Mouse (Mus musculus) ovary, postnatal 14 days (tissue): ENCODE data around the gene Gm20661.
A peak's percentile ranks its signal among the peaks of the same experiment; 100 is the strongest.

ENCODE experiments used
- DNase-seq: peaks from one replicate; pipeline ENCODE4 v3.0.0; 2022; ENCODE audit warnings: low spot score

The Gm20661 gene

DNA sequence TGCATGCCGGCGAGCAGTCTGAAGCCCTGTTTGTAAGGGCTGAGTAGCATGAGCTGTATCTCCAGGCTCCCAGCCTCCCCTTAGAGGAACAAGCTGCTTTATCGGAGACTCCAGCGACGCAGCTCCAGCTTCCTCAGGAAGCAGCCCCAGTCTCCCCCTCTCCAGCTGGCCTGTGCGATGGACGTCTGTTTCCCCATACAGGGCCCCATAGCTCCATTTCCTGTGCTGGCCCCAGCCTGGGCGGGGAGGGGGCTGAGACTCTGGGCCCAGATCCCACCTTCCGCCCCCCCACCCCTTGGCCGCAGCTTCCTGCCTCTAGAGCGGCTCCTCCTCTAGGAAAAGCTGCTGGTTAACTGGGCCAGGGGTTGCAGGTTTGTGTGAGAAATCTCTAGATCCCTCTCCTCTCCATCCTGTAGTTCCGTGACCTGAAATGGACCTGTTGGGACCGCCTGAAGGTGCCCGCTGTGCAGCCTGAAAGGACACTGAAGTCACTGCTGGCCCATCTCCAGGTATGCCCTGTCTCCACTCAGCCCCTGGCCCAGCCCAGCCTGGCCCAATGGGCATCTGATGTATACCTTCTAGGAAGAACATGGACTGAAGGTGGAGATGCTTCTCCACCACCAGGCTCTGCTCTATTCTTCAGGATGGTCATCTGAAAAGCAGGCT lies at the start of gene Gm20661:
Gene Gm20661 (plus strand): TSS at position 378 of the 666 bp plus-strand sequence.
- no peak for DNase-seq

DNA sequence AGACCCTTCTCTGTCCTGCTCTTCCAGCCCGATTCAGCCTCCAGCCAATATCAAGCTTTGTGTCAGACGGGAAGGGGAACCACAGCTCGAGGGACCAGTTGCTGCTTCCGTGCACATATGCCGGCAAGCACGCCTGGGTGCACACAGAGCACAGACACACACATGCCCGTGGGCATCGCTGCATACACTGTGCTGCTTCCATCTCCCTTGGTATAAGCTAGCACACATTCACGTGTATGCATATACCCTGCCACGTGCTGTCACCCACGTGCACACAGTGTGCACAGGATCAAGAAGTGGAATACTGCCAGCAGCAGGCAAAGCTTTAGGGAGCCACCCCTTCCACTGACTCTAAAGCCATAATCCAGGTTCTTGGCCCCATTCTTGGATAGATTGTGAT lies 48.7 kb upstream of the Gm20661 start:
- no peak for DNase-seq

GRCm38 (mm10) chr9:107935374-107935773 lies 47.5 kb upstream of the Gm20661 start, which contains the start of gene Camkv:
TSS of gene Camkv (plus strand) at chr9:107935674.
- no peak for DNase-seq

- no peak for DNase-seq
Measured at GRCm38 (mm10) chr9:107935790-107936214, 47.1 kb upstream of the Gm20661 start.

DNA sequence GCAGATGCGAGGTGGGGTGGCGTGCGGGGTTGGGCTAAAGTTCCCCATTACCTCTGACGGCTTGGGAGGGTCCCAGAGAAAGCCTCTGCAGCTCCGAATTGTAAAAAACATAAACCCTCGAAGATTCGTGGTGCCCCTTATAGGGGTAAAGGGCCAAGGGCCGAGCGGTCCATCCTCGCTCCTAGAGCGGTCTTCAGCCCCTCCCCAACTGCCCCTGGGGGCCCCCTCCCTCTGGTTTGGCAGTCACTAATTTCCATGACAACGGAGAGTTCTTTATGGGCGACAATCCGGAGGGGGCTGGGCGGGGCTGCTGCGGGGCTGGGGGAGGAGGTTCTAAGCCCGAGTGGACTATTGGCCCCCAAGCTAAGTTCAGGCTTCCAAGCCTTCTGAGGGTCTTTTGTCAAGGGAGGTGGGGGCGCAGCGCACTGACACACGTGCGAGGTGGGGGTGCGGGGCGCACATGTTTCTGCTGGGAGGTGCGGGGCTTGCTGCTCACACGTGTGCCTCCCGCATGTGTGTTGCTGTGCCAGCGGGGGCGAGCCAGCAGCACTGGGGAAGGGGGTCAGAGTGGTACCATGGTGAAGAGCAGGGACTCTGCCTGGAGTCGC lies 46.5 kb upstream of the Gm20661 start:
- DNase-seq, result no peak

- no peak for DNase-seq
Measured at GRCm38 (mm10) chr9:107936831-107937230, 46.0 kb upstream of the Gm20661 start.

DNA sequence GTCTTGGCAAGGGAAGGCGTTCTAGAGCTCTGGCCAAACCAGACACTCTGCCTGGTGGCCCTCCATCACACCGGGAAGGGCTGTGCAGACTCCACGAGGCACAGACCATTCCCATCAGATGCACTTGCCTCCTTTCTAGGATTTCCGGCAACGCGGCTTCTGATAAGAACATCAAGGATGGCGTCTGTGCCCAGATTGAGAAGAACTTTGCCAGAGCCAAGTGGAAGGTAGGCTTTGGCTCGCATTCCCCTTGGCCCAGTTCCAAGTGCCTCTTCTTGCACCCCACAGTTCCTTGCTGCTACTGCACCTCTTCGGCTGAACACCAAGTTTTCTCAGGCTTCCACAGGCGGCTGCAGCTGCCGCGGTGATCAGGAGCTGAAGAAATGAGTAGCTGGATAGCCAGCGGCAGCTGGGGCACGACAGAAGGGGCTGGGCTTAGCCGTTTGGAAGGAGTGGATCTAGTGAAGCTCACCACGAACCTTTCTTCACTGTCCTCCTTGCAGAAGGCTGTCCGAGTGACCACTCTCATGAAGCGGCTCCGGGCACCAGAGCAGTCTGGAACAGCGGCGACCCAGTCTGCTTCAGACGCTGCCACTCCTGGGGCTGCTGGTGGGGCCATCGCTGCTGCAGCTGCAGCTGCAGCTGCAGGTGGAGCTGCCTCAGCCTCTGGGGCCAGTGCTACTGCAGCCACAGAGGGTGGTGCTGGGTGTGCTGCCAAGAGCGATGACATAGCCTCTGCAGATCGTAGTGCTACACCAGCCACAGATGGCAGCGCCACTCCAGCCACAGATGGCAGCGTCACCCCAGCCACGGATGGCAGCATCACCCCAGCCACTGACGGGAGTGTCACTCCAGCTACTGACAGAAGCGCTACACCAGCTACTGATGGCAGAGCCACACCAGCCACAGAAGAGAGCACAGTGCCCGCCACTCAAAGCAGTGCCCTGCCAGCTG lies 35.3 kb upstream of the Gm20661 start:
- no peak for DNase-seq

DNA sequence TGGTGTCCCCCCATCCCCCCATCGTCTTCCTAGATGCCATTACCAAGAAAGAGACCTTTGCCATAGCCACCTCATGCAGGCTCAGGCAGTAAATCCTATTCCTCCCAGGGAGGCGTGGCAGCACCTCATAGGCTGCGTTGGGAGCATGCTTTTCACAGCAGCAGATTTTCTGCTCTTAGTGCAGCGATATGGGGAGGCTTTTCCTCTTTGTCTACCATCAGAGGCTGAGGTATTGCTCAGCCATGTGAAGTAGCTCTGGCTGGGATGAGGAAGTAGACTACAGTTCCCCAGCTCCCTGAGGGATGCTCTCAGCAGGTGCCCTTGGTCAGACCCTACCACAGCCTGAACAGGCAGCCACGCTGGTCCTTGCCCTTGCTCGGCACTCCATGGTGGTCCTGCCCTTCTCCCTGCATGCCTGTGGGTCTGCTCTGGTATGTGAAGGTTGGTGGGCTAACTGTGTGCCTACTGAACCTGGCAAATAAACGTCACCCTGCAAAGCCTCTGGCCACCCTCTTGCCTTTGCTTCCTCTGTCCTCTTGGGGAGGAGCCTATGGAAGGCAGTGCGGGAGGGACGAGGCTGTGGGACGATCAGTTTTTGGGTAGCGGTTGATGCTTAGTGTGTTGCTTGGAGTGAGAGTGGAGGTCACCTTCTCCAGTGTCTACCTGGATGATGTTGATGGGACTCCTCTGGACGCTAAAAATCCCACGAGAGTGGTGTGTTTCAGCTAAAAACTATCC lies 33.5 kb upstream of the Gm20661 start:
- no peak for DNase-seq

GRCm38 (mm10) chr9:107949922-107950235 lies 33.0 kb upstream of the Gm20661 start, which contains the start of gene Traip:
TSS of gene Traip (plus strand) at chr9:107950136.
- no peak for DNase-seq

DNA sequence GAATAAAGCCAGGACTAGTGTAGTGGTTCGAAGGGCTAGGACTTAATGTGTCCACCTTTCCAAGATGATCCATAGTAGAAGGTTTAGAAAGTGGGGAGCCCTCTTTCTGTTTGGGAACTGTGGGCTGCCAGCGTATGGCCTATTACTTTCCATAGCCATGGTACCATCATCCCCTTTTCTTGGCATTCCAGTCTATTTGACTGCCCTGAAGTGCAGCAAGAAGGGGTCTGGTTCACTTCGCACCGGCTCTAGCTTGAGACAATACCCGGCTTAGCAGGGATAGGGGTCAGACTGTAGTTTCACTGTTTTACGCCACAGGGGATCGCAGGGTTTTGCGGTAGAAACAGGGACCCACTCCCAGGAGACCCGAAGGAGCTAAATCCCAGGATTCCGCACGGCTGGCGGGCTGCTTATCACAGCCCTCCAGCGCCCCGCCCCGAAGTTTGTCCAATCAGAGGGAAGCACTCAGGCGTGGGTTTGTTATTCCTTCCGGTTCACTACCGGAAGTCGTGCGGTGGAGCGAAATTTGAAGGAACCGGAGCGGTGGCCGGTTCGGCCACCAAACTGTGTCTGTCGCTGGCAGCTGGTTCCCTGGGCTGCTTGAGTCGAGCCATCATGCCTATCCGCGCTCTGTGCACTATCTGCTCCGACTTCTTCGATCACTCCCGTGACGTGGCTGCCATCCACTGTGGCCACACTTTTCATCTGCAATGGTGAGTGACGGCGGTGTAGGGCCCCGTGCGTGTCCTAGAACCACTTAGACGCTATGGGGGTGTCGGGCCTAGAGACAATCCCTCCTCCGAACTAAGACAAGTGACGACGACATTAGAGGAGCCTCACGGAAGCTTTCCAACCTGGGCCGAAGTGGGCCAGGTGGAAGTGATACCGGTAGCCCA lies 32.1 kb upstream of the Gm20661 start:
- peak; percentile 82 for DNase-seq

DNA sequence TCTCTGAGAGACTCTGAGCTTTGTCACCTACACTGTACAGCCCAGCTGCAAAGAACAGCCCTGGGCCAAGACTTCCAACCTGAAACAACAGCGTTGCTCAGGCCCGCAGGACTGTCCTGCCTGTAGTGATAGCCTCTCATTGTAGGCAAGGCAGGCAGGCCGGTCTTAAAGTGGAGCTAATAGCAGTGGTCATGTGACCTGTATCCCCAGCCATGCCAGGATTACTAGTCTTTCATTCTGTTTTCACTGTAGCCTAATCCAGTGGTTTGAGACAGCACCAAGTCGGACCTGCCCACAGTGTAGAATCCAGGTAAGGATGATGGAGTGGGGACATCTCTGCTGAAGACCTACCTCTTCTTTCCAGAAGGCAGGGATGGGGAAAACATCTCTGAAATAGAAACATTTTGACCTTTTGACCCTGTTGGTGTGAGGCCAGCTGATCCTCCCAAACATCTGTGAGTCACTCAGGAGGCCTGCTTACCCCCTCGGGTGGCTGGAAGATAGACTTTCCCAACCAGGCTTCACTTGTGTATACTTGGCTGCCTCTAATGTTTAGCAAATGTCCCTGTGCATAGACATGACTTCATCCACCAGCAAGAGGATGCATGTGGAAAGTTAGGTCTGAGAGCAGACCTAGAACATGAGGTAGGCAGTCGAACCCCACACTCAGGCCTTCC lies 27.1 kb upstream of the Gm20661 start:
- DNase-seq, result no peak

GRCm38 (mm10) chr9:107957141-107957540 lies 25.7 kb upstream of the Gm20661 start:
- DNase-seq, result no peak

DNA sequence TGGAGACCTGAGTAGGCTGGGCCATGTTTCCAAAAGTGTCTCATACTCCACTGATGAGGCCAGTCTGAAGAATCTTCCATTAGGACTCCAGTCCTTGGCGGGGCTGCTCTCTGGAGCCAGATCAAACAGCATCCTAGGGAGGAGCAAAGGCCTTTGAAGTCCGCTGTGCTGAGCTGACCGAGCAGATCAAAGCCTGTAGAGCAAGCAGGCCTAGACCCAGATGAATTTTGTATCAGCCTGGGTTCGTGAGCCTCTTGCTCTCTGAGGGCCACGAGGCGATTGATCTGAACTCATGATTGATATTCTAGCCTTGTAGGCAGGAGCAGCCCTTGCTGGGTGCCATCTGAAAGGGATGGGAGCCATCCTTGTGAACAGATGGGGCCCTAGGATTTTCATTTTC lies 23.0 kb upstream of the Gm20661 start:
- no peak for DNase-seq

- DNase-seq, result no peak
Measured at GRCm38 (mm10) chr9:107960928-107961327, 21.9 kb upstream of the Gm20661 start.

GRCm38 (mm10) chr9:107961351-107961762 lies 21.5 kb upstream of the Gm20661 start:
- no peak for DNase-seq

DNA sequence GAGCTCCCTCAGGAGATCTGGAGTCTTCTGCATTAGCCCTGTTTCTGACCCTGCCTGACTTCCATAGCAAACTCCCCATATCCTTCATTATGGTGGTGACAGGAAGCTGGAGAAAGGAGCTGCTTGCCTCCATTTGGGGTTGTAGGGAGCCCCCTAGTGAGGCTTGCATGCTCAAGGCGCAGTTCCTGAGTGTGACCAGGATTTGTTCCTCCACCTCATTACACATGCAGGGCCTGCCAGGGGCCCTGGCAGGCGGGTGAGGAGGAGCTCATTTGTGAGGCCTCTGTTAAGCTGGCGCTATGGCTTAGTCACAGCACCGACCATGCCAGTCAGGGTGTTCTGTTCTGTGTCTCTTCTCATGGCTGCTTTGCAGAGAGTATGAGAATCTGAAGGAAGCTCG lies 21.0 kb upstream of the Gm20661 start:
- DNase-seq, result no peak

DNA sequence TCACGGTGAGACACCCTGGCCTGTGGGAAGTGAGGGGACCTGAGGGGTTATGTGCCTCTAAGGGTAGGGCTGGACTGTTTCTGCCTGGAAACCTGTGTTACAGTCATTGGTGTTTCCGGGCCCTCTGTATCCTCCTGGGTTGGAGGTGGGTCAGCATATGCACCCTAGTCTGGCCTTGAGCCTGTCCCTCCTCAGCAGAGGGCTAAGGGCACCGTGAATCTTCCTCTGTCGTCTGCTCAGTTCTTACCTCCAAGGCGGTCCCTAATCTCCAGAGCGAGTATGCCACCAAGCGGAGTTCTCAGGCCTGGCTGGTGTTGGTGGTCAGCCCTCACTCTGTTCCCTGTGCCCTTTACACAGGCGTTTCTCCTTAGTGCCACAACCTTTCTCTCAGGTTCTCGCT lies 19.9 kb upstream of the Gm20661 start:
- no peak for DNase-seq

DNA sequence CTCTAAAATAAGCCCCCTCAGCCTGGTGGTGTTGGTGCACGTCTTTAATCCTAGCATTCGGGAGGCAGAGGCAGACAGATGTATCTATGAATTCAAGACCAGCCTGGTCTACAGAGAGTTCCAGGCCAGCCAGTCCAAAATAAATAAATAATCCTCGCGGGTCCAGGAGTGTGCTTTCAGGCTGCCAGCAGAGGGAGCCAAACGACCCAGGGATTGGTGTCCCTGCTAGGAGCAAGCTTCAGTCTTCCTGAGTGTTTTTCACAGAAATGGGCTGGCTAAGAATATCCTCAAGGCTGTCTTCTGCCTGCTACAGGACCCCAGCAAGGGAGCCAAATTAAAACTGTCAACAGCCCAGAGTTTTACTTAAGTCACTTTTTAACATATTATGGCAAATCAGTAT lies 19.2 kb upstream of the Gm20661 start:
- peak; percentile 72 for DNase-seq

DNA sequence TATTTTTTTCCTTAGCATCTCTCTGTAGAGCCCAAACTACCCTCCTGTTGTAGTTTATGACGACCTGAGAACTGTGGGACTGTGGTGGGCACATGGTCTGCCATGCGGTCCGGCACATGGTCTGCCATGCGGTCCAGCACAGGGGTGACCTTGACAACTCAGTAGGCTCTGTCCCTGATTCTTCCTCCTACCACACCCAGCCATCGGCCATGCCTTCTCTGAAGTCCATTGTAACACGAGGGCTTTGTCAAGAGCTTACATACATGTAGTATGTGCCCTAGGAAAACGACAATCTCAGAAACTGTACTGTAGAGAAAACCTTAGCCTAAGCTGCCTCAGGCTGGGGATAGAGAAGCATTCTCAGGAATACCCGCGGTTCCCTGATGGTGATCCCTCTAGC lies 18.2 kb upstream of the Gm20661 start:
- no peak for DNase-seq

DNA sequence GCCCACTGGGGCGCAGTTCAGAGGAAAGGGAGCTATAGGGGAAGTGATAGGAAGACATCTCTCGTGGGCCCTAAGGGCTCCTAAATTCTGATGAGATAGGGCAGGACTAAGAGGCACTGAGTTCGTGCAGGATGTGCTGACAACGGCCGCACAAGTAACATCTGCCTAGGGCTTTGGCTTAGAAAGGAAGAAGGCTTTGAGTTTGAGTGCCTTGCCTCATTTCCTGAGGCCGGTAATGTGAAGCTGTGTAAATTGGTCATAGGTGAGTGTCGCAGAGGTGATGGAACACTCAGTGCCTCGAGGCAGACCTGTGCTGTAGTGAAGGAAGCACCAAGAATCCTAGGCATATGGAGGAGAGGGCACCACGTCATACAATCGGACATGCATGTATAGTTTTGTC lies 16.2 kb upstream of the Gm20661 start:
- DNase-seq, result no peak

- no peak for DNase-seq
Measured at GRCm38 (mm10) chr9:107967437-107967836, 15.4 kb upstream of the Gm20661 start.
